Mouse (Mus musculus): ENCODE data around the gene Nt5c. TPM values are rescaled to one million over a fixed set of nuclear protein-coding genes. Genes with fewer than 3 reads are reported as not detected.

Gene Nt5c
- 163 and 190 TPM in 2 replicates for polyA plus RNA-seq (2015; fragmentation: Nextera tagmentation; extraction: Ambion mirVana)

GRCm38 (mm10) chr11:115491356-115492083, at the start of gene Nt5c:
TSS of gene Nt5c (minus strand) at chr11:115491862.

DNA sequence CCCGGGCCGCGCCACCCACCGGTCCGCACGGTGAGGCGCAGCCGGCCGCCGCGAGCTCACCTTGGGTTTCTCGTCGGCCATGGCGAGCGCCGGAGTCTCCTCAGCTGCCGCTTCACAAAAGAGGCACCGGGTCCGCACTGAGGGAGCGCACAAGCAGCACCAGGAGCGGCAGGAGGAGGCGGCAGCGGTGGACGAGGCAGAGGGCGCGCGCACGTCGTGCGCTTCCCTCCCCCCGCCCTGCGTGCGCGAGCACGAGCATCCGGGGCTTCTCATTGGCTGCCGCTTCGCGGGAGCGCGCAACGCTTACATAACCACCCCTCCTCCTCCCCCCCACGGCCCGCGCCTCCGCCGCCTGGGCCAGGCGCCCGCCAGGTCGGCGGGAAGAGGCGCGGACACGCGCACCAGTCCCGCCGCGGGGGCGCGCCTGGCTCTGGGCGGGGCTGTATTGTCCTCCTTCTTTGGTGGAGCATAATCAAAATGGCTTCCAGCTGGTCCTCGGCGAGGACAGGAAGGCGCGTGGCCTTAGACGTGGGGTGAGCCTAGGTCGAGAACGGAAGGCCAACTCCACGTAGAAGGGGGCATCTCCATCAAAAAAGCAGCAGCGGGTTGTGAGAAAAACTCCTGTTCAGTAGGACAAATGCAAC, 44.5 kb upstream of the Nt5c start, which contains the start of gene Sumo2:
Sumo2 (minus strand) TSS at position 239 of the 644 bp plus-strand sequence.

DNA sequence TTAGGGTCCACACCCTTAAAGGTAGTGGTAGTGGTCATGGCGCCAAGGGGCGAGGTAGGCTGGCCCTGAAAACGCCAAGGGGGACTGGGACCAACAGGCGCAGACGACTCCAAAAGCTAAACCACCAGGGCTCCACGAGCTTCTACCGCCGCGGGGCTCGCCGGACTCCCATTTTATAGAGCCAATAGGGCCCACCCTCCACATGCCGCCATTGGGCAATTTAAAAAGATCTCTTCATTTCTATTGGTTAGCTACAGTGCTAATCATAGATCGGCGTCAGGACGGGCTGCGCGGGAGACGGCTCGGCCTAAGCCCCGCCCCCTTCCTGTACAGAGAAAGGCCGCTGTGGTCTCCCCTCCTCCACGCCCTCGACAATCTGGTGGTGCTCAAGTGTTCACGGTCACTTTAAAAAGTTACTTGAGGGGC, 22.6 kb upstream of the Nt5c start, which contains the start of gene Jpt1:
Jpt1 (minus strand) TSS at position 150 of the 426 bp plus-strand sequence.

DNA sequence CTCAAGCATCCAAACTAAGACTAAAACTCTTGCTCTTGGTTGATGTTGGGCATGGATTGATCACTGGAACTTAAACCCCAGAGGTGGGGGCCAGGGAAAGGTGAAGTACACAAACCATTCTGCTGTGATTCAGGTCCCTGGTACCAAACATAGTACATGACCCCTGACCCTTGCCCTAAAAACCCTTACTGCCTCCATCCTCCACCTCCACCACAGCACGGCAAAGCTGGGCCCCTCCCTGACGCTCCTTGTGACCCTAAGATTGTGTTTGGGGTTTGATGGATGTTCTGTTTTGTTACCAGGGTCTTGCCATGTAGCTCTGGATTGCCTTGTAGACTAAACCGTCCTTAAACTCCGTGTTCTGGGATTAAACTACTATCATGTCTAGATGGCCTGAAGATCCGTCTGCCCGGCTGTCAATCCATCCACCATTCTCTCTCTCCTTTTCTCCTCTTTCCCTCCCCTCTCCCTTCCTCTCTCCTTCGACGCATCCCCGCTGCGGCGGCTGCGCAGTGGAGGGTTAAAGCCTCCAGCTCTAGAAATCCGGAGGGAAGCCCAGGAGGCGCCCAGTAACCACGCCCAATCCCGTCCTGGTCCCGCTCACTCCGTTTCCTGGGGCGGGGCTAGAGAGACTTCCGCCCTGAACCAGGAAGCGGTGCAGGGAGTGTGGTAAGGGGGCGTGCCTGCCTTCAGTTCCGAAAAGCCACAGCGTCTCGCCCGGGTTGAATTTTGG, 16.5 kb downstream of the Nt5c start, which contains the start of gene Armc7:
Armc7 (plus strand) TSS at position 643 of the 733 bp plus-strand sequence.

GRCm38 (mm10) chr11:115462243-115462891, 29.3 kb downstream of the Nt5c start, which contains the start of gene Slc16a5:
TSS of gene Slc16a5 (plus strand) at chr11:115462474.

Small RNA genes within 50 kb of the gene (microRNA-seq; reads per million reads assigned to microRNA genes)
- not detected for gene Mir3968 (ENCODE audit: borderline replicate concordance, insufficient number of aligned reads)

Other genes with a start within 250 kb of the Nt5c start
- gene Grin2c, start 224.6 kb downstream of the Nt5c start, polyA plus RNA-seq (2015; fragmentation: Nextera tagmentation; extraction: Ambion mirVana): 0.28 and 0.81 TPM in 2 replicates
- gene Fdxr, start 214.8 kb downstream of the Nt5c start, polyA plus RNA-seq (2015; fragmentation: Nextera tagmentation; extraction: Ambion mirVana): 197 and 648 TPM in 2 replicates
- 2.4 and 5.1 TPM in 2 replicates for gene Fads6, start 194.2 kb downstream of the Nt5c start, polyA plus RNA-seq (2015; fragmentation: Nextera tagmentation; extraction: Ambion mirVana)
- not detected in 2 replicates for gene Otop2, start 184.7 kb downstream of the Nt5c start, polyA plus RNA-seq (2015; fragmentation: Nextera tagmentation; extraction: Ambion mirVana)
- gene Ush1g, start 169.8 kb downstream of the Nt5c start, polyA plus RNA-seq (2015; fragmentation: Nextera tagmentation; extraction: Ambion mirVana): 0.25 and 0.33 TPM in 2 replicates
- 0.06 and 0.72 TPM in 2 replicates for gene Otop3, start 157.1 kb downstream of the Nt5c start, polyA plus RNA-seq (2015; fragmentation: Nextera tagmentation; extraction: Ambion mirVana)
- 20.9 and 34.4 TPM in 2 replicates for gene Hid1, start 124.1 kb downstream of the Nt5c start, polyA plus RNA-seq (2015; fragmentation: Nextera tagmentation; extraction: Ambion mirVana)
- 14.3 and 16.0 TPM in 2 replicates for gene Cdr2l, start 109.9 kb downstream of the Nt5c start, polyA plus RNA-seq (2015; fragmentation: Nextera tagmentation; extraction: Ambion mirVana)
- 196 and 213 TPM in 2 replicates for gene Mrpl58, start 88.1 kb downstream of the Nt5c start, polyA plus RNA-seq (2015; fragmentation: Nextera tagmentation; extraction: Ambion mirVana)
- gene Atp5h, start 71.9 kb downstream of the Nt5c start, polyA plus RNA-seq (2015; fragmentation: Nextera tagmentation; extraction: Ambion mirVana): 1,031 and 1,050 TPM in 2 replicates
- gene Kctd2, start 71.7 kb downstream of the Nt5c start, polyA plus RNA-seq (2015; fragmentation: Nextera tagmentation; extraction: Ambion mirVana): 24.6 and 37.0 TPM in 2 replicates
- gene Trim80, start 51.3 kb downstream of the Nt5c start, polyA plus RNA-seq (2015; fragmentation: Nextera tagmentation; extraction: Ambion mirVana): 0.07 and 0.22 TPM in 2 replicates
- gene Slc16a5, start 29.4 kb downstream of the Nt5c start, polyA plus RNA-seq (2015; fragmentation: Nextera tagmentation; extraction: Ambion mirVana): 0.79 and 1.4 TPM in 2 replicates
- 5.6 and 7.3 TPM in 2 replicates for gene Armc7, start 16.2 kb downstream of the Nt5c start, polyA plus RNA-seq (2015; fragmentation: Nextera tagmentation; extraction: Ambion mirVana)
- 241 and 379 TPM in 2 replicates for gene Jpt1, start 22.5 kb upstream of the Nt5c start, polyA plus RNA-seq (2015; fragmentation: Nextera tagmentation; extraction: Ambion mirVana)
- gene Sumo2, start 44.4 kb upstream of the Nt5c start, polyA plus RNA-seq (2015; fragmentation: Nextera tagmentation; extraction: Ambion mirVana): 772 and 779 TPM in 2 replicates
- 52.3 and 70.3 TPM in 2 replicates for gene Nup85, start 72.6 kb upstream of the Nt5c start, polyA plus RNA-seq (2015; fragmentation: Nextera tagmentation; extraction: Ambion mirVana)
- 77.5 and 103 TPM in 2 replicates for gene Mrps7, start 112.1 kb upstream of the Nt5c start, polyA plus RNA-seq (2015; fragmentation: Nextera tagmentation; extraction: Ambion mirVana)
- 6.3 and 7.5 TPM in 2 replicates for gene Gga3, start 112.2 kb upstream of the Nt5c start, polyA plus RNA-seq (2015; fragmentation: Nextera tagmentation; extraction: Ambion mirVana)
- gene Mif4gd, start 121.1 kb upstream of the Nt5c start, polyA plus RNA-seq (2015; fragmentation: Nextera tagmentation; extraction: Ambion mirVana): 69.5 and 153 TPM in 2 replicates
- 18.8 and 33.0 TPM in 2 replicates for gene Slc25a19, start 136.4 kb upstream of the Nt5c start, polyA plus RNA-seq (2015; fragmentation: Nextera tagmentation; extraction: Ambion mirVana)
- 77.1 and 89.8 TPM in 2 replicates for gene Grb2, start 216.7 kb upstream of the Nt5c start, polyA plus RNA-seq (2015; fragmentation: Nextera tagmentation; extraction: Ambion mirVana)